In the genomic region with DNA sequence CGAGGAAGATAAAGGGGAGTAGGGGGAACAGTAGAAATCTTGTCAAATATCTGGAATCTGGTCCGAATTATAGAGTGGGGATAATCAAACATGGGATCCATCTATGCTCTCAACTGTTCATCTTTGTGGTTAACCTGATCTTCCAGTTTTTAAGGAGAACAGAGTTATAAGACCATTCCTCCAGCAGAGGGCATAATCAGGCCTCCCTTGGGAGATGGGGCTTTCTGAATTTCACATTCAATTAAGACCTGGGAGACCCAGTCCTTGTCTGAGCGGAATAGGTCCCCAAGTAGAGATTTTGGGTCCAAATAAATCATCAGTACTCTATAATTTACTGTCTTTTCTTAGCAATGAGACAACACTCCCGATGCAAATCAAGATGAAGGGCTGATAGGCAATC, we compare ENCODE assay signal across 9 mouse cellular contexts.
A peak's percentile ranks its signal among the peaks of the same experiment; 100 is the strongest.
DNase-seq lines count a peak whose midpoint lies in the region; ATAC-seq and TF ChIP-seq lines count a peak whose summit lies in the region.
"Had no signal": no experiment of that assay in that cellular context is flagged by ENCODE, and none has a peak within 500 bp of the region (broad histone marks: within the 10 kb centered on the region; RNA-seq: fewer than 3 reads in every experiment).

No protein-coding gene starts in this region.

- H3K4me1 ChIP-seq in forebrain, postnatal 0 days (ENCODE audit: insufficient read depth), result no peaks in the 10 kb centered on the region
- no peaks in the 10 kb centered on the region for H3K4me1 ChIP-seq in forebrain, embryonic 15.5 days
- no peaks in the 10 kb centered on the region for H3K4me1 ChIP-seq in forebrain, embryonic 11.5 days (replicated peaks; ENCODE audit: control insufficient read depth, insufficient read depth, low read length)
- H3K4me1 ChIP-seq: midbrain, embryonic 12.5 days had no signal

- no peaks in the 10 kb centered on the region for H3K27me3 ChIP-seq in forebrain, postnatal 0 days (ENCODE audit: insufficient read depth, low read length)
- H3K27me3 ChIP-seq in forebrain, embryonic 15.5 days, result no peaks in the 10 kb centered on the region
- no peaks in the 10 kb centered on the region for H3K27me3 ChIP-seq in forebrain, embryonic 11.5 days (ENCODE audit: control insufficient read depth, insufficient read depth, low read length)
- H3K27me3 ChIP-seq: midbrain, embryonic 12.5 days had no signal

- ATAC-seq in forebrain, postnatal 0 days, result no peak
- no peak for ATAC-seq in forebrain, embryonic 15.5 days (replicated peaks)
- ATAC-seq in forebrain, embryonic 11.5 days (replicated peaks; ENCODE audit: low FRiP score), result no peak

- H3K27ac ChIP-seq in forebrain, postnatal 0 days (ENCODE audit: low read depth, low read length), result no peak overlapping the region
- no peak overlapping the region for H3K27ac ChIP-seq in forebrain, embryonic 15.5 days (replicated peaks)
- no peak overlapping the region for H3K27ac ChIP-seq in forebrain, embryonic 11.5 days (ENCODE audit: low read depth, low read length)
- H3K27ac ChIP-seq: midbrain, embryonic 12.5 days had no signal

- DNase-seq in forebrain, postnatal 0 days, result peak; percentile 71
- peak; percentile 6 for DNase-seq in lung, postnatal 14 days
- no peak for DNase-seq in lung, adult 18-20 months
- peak; percentile 10 for DNase-seq in fibroblast of lung, adult 2 months (ENCODE audit: low read depth)
- peak; percentile 29 to 51 for DNase-seq in right cerebral cortex, postnatal 10 days (ENCODE audit: low spot score in 2 of 2)
- DNase-seq in T-cell, adult 2 months (ENCODE audit: low spot score), result no peak
- DNase-seq in forebrain, embryonic 11.5 days (ENCODE audit: low spot score), result no peak

- TF ChIP-seq CTCF in forebrain, postnatal 0 days (IDR thresholded peaks at IDR 0.05; ENCODE audit: low read depth), result peak; percentile 75

- no peaks in the 10 kb centered on the region for H3K36me3 ChIP-seq in forebrain, postnatal 0 days (ENCODE audit: insufficient read depth)
- no peaks in the 10 kb centered on the region for H3K36me3 ChIP-seq in forebrain, embryonic 15.5 days
- H3K36me3 ChIP-seq in forebrain, embryonic 11.5 days (ENCODE audit: control insufficient read depth, insufficient read depth, low read length), result no peaks in the 10 kb centered on the region
- H3K36me3 ChIP-seq: midbrain, embryonic 12.5 days had no signal

- no peak overlapping the region for H3K4me2 ChIP-seq in forebrain, postnatal 0 days (ENCODE audit: low read depth)
- H3K4me2 ChIP-seq in forebrain, embryonic 15.5 days (replicated peaks), result no peak overlapping the region
- H3K4me2 ChIP-seq in forebrain, embryonic 11.5 days (ENCODE audit: low read depth, low read length, severe bottlenecking), result no peak overlapping the region
- H3K4me2 ChIP-seq: midbrain, embryonic 12.5 days had no signal

- no peak overlapping the region for H3K9ac ChIP-seq in forebrain, postnatal 0 days
- no peak overlapping the region for H3K9ac ChIP-seq in forebrain, embryonic 15.5 days (replicated peaks)
- H3K9ac ChIP-seq in forebrain, embryonic 11.5 days (ENCODE audit: low read length), result no peak overlapping the region
- H3K9ac ChIP-seq: midbrain, embryonic 12.5 days had no signal

- 54% methylated on average over 4 of the region's 4 CpGs for WGBS in forebrain, postnatal 0 days
- WGBS in forebrain, embryonic 15.5 days, result 65% methylated on average over 4 of the region's 4 CpGs
- 69% methylated on average over 4 of the region's 4 CpGs for WGBS in forebrain, embryonic 11.5 days

- no peaks in the 10 kb centered on the region for H3K9me3 ChIP-seq in forebrain, postnatal 0 days (ENCODE audit: low read length)
- no peaks in the 10 kb centered on the region for H3K9me3 ChIP-seq in forebrain, embryonic 15.5 days
- no peaks in the 10 kb centered on the region for H3K9me3 ChIP-seq in forebrain, embryonic 11.5 days (ENCODE audit: control insufficient read depth, low read length)
- H3K9me3 ChIP-seq: midbrain, embryonic 12.5 days had no signal

- H3K4me3 ChIP-seq in forebrain, postnatal 0 days (ENCODE audit: low read depth, low read length), result no peak overlapping the region
- H3K4me3 ChIP-seq in forebrain, embryonic 15.5 days, result no peak overlapping the region
- no peak overlapping the region for H3K4me3 ChIP-seq in forebrain, embryonic 11.5 days (ENCODE audit: low read depth, low read length)
- H3K4me3 ChIP-seq: midbrain, embryonic 12.5 days had no signal

Comparison
In these comparisons a context has a peak if more than half of its experiments do, and no peak if none do; other contexts are left out.
1. DNase-seq: peak in forebrain, postnatal 0 days (single experiment), lung, postnatal 14 days (single experiment), fibroblast of lung, adult 2 months (single experiment) and right cerebral cortex, postnatal 10 days (2 of 2); none in lung, adult 18-20 months (0 of 2), T-cell, adult 2 months (single experiment) and forebrain, embryonic 11.5 days (single experiment).